Mouse (Mus musculus) CH12.LX (cell line): ENCODE measurements around the gene 2900026A02Rik. TPM values are rescaled to one million over a fixed set of nuclear protein-coding genes. Genes with fewer than 3 reads are reported as not detected.
A peak's percentile ranks its signal among the peaks of the same experiment; 100 is the strongest.

Experiments
- DNase-seq: peaks from one replicate; pipeline ENCODE4 v3.0.0-alpha.2; 2013; ENCODE audit errors: extremely low read depth
- H3K27ac ChIP-seq: 2 replicates; pipeline ENCODE4 v1.5.1; 2012; ENCODE audit warnings: low read depth, mild to moderate bottlenecking, control low read depth, moderate library complexity; ENCODE audit not compliant: insufficient read depth
- H3K27me3 ChIP-seq: replicated peaks from 2 replicates; pipeline ENCODE3; 2012; ENCODE audit warnings: inconsistent platforms
- H3K36me3 ChIP-seq, 2 experiments: replicated peaks in 1 of 2; 2 replicates each; pipeline versions ENCODE3 to v1.6.1; 2012; ENCODE audit warnings: inconsistent platforms in 1 of 2, low read length in 1 of 2, mild to moderate bottlenecking in 1 of 2, mixed read lengths in 1 of 2, moderate library complexity in 1 of 2; ENCODE audit not compliant: control insufficient read depth in 1 of 2, insufficient read depth in 1 of 2
- H3K4me1 ChIP-seq, 2 experiments: 2 replicates each; pipeline ENCODE4 v1.6.1; 2012; ENCODE audit warnings: inconsistent platforms in 1 of 2, moderate library complexity in 1 of 2; ENCODE audit not compliant: insufficient read depth in 2 of 2, control insufficient read depth in 1 of 2
- H3K4me2 ChIP-seq: 2 replicates; pipeline ENCODE4 v1.6.1; 2012; ENCODE audit warnings: low read depth, mild to moderate bottlenecking, control low read depth; ENCODE audit not compliant: poor library complexity, insufficient read depth, severe bottlenecking
- H3K4me3 ChIP-seq, 3 experiments: fragments of 150-350 bp in 1 of 3; sonication (generic) in 1 of 3; replicated peaks in 1 of 3; 2 replicates each; pipeline versions ENCODE3 to v1.5.1; 2011 to 2012; ENCODE audit warnings: low read depth in 2 of 3, low read length in 2 of 3, mild to moderate bottlenecking in 2 of 3, moderate library complexity in 2 of 3, control low read depth in 1 of 3, improper control_type of control experiment in 1 of 3, inconsistent platforms in 1 of 3, mixed read lengths in 1 of 3; ENCODE audit not compliant: poor library complexity in 1 of 3
- H3K79me2 ChIP-seq: replicated peaks from 2 replicates; pipeline ENCODE4 v1.6.1; 2012; ENCODE audit warnings: mild to moderate bottlenecking, moderate library complexity; ENCODE audit not compliant: control insufficient read depth, poor library complexity, insufficient read depth, severe bottlenecking; ENCODE audit errors: extremely low read depth
- H3K9ac ChIP-seq: 2 replicates; pipeline ENCODE4 v1.6.1; 2012; ENCODE audit warnings: low read depth, mild to moderate bottlenecking, control low read depth, moderate library complexity; ENCODE audit not compliant: insufficient read depth
- H3K9me3 ChIP-seq: replicated peaks from 2 replicates; pipeline ENCODE3; 2012; ENCODE audit warnings: low read length, inconsistent platforms, mixed read lengths
- ETS1 ChIP-seq: conservative IDR thresholded peaks from 2 replicates; pipeline ENCODE4 v1.6.1; 2012; ENCODE audit warnings: low read depth, mild to moderate bottlenecking, inconsistent platforms, low read length, improper control_type of control experiment, moderate library complexity
- JUND ChIP-seq: conservative IDR thresholded peaks from 2 replicates; pipeline ENCODE4 v1.6.1; 2011; ENCODE audit warnings: low read depth, low read length, improper control_type of control experiment
- MAFK ChIP-seq: IDR thresholded peaks from 2 replicates; pipeline ENCODE4 v1.6.1; 2011; ENCODE audit warnings: low read length, improper control_type of control experiment; ENCODE audit not compliant: insufficient replicate concordance
- MAX ChIP-seq: IDR thresholded peaks from 2 replicates; pipeline ENCODE4 v1.6.1; 2011; ENCODE audit warnings: low read length, improper control_type of control experiment
- MAZ ChIP-seq: IDR thresholded peaks from 2 replicates; pipeline ENCODE4 v1.6.1; 2012; ENCODE audit warnings: low read depth, mild to moderate bottlenecking, inconsistent platforms, low read length, improper control_type of control experiment, moderate library complexity
- PAX5 ChIP-seq: IDR thresholded peaks from 2 replicates; pipeline ENCODE4 v1.6.1; 2012; ENCODE audit warnings: low read length, inconsistent platforms, mixed read lengths
- POLR2A ChIP-seq: IDR thresholded peaks from 2 replicates; pipeline ENCODE4 v1.6.1; 2011; ENCODE audit warnings: low read depth, mild to moderate bottlenecking, improper control_type of control experiment, low read length
- SIN3A ChIP-seq: IDR thresholded peaks from 2 replicates; pipeline ENCODE4 v1.6.1; 2012; ENCODE audit warnings: low read length, improper control_type of control experiment, inconsistent platforms
- USF2 ChIP-seq: conservative IDR thresholded peaks from 2 replicates; pipeline ENCODE4 v1.6.1; 2011; ENCODE audit warnings: low read depth, low read length, improper control_type of control experiment
- ZKSCAN1 ChIP-seq: IDR thresholded peaks from 2 replicates; pipeline ENCODE4 v1.6.1; 2012; ENCODE audit warnings: low read depth, inconsistent platforms, low read length, improper control_type of control experiment, borderline replicate concordance
- ZMIZ1 ChIP-seq: IDR thresholded peaks from 2 replicates; pipeline ENCODE4 v1.6.1; 2012; ENCODE audit warnings: low read depth, mild to moderate bottlenecking, inconsistent platforms, low read length, improper control_type of control experiment
- dilution Hi-C: fragments of 300-500 bp; cut with MboI; formaldehyde crosslinking; loops from 2 replicates; pipeline ENCODE4 v1.14.3; 2020; ENCODE audit warnings: low sequenced_read_pairs; ENCODE audit not compliant: extremely low pct_unique_long_range_greater_than_20kb, extremely low pct_ligation_motif_present
- in situ Hi-C: fragments of 300-500 bp; cut with MboI; formaldehyde crosslinking; loops from 3 replicates; pipeline ENCODE4 v1.14.3; 2019; ENCODE audit warnings: low sequenced_read_pairs, low pct_ligation_motif_present, low pct_unique_long_range_greater_than_20kb, mixed read lengths
- polyA plus RNA-seq: library from polyadenylated mRNA; unstranded; fragments of >175 nt; gene quantifications from 2 replicates; pipeline ENCODE4 v1.2.1, GENCODE M21; 2012; ENCODE audit warnings: low read depth; ENCODE audit not compliant: insufficient read length
- total RNA-seq, 2 experiments: library from RNA; depleted of rRNA; stranded (reverse); fragments of 300-350 nt in 1 of 2; fragments of >200 nt in 1 of 2; gene quantifications; 2 replicates each; pipeline ENCODE4 v1.2.3; 2012 to 2014

The 2900026A02Rik gene
- total and polyA plus RNA-seq, 3 experiments, result 0.85 to 4.6 (median 0.93) TPM

GRCm38 (mm10) chr5:113132635-113133041 is 88.4 kb downstream of the 2900026A02Rik start:
- peaks cover 0 to 9% of the 10 kb centered on the region in 2 experiments for H3K36me3 ChIP-seq
- no peaks in the 10 kb centered on the region for H3K9me3 ChIP-seq
- H3K4me2 ChIP-seq, result no peak overlapping the region
- H3K27me3 ChIP-seq, result no peaks in the 10 kb centered on the region
- TF ChIP-seq MAFK, result no peak
- peak; percentile 54; the same call in 1 of the 2 replicates for TF ChIP-seq ETS1
- TF ChIP-seq, all 38 proteins: peak for 1
- dilution Hi-C loops (no loop called here), in situ Hi-C loops (no loop called here)
- DNase-seq, result peak; percentile 51
- H3K9ac ChIP-seq, result no peak overlapping the region
- H3K79me2 ChIP-seq, result no peaks in the 10 kb centered on the region
- peaks cover 0 to 50% of the 10 kb centered on the region in 2 experiments; a peak in 3 of 4 replicates for H3K4me1 ChIP-seq
- H3K4me3 ChIP-seq, result no peak overlapping the region
- H3K27ac ChIP-seq, result no peak overlapping the region

GRCm38 (mm10) chr5:113128426-113128825 is 92.6 kb downstream of the 2900026A02Rik start:
- DNase-seq, result no peak
- H3K9me3 ChIP-seq, result no peaks in the 10 kb centered on the region
- H3K27me3 ChIP-seq, result no peaks in the 10 kb centered on the region
- peaks cover 0 to 3% of the 10 kb centered on the region in 2 experiments for H3K36me3 ChIP-seq
- H3K9ac ChIP-seq, result no peak overlapping the region
- dilution Hi-C loops (no loop called here), in situ Hi-C loops (no loop called here)
- no peak overlapping the region for H3K4me3 ChIP-seq
- H3K79me2 ChIP-seq, result no peaks in the 10 kb centered on the region
- H3K4me2 ChIP-seq, result no peak overlapping the region
- H3K4me1 ChIP-seq, result peaks cover 0 to 72% of the 10 kb centered on the region in 2 experiments; a peak in 3 of 4 replicates
- no peak for TF ChIP-seq ETS1
- TF ChIP-seq ZMIZ1, result no peak
- TF ChIP-seq PAX5, result no peak
- TF ChIP-seq POLR2A, result no peak
- TF ChIP-seq SIN3A, result no peak
- TF ChIP-seq ZKSCAN1, result no peak
- TF ChIP-seq, all 38 proteins: peak for 0
- H3K27ac ChIP-seq, result no peak overlapping the region

DNA sequence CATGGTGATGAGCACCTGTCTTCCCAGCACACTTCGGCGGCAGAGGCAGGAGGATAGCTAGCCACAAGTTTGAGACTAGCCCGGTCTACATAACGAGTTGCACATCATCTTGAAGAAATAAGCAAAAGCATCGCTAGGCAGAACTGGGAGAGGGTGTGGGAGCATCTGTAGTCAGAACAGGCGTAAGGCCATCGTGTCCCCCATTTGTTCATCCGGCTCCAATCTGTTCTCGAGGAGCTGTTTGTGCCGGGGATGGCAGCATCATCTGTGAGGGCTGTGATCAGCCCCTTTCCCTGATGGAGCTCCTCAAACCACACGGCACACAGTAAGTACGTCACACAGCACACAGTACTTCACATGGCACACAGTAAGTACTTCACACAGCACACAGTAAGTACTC is 94.6 kb downstream of the 2900026A02Rik start:
- Histone ChIP-seq H3K4me2 (no peak overlapping the region), H3K9ac (no peak overlapping the region), H3K4me1 (peaks cover 3 to 72% of the 10 kb centered on the region in 2 experiments; a peak in 3 of 4 replicates), H3K9me3 (no peaks in the 10 kb centered on the region), H3K27me3 (no peaks in the 10 kb centered on the region), H3K36me3 (peaks cover 0 to 3% of the 10 kb centered on the region in 2 experiments), H3K79me2 (no peaks in the 10 kb centered on the region), H3K4me3 (no peak overlapping the region), H3K27ac (no peak overlapping the region)
- TF ChIP-seq MAZ (no peak), MAX (no peak), USF2 (no peak), SIN3A (no peak), JUND (no peak), MAFK (no peak)
- dilution Hi-C loops (no loop called here), in situ Hi-C loops (no loop called here)
- no peak for DNase-seq
